Mouse (Mus musculus): ENCODE measurements around the gene Smg1.

The Smg1 gene

GRCm38 (mm10) chr7:118141271-118141670 lies 102.2 kb downstream of the Smg1 start:
- no peak for DNase-seq (ENCODE audit: low spot score)

- DNase-seq (ENCODE audit: low spot score), result no peak
These were observed 108.3 kb downstream of the Smg1 start for GRCm38 (mm10) chr7:118135128-118135527.

- peak; percentile 88 for DNase-seq (ENCODE audit: low spot score)
These were observed 113.9 kb downstream of the Smg1 start, which contains the start of gene Arl6ip1 for GRCm38 (mm10) chr7:118129430-118130041. Gene Arl6ip1, minus strand, starts transcription at chr7:118129662.

GRCm38 (mm10) chr7:118128925-118129429 lies 114.5 kb downstream of the Smg1 start:
- DNase-seq (ENCODE audit: low spot score), result no peak

GRCm38 (mm10) chr7:118126219-118126875 lies 117.1 kb downstream of the Smg1 start:
- DNase-seq (ENCODE audit: low spot score), result no peak

GRCm38 (mm10) chr7:118125736-118126135 lies 117.7 kb downstream of the Smg1 start:
- no peak for DNase-seq (ENCODE audit: low spot score)

GRCm38 (mm10) chr7:118123512-118124411 lies 119.7 kb downstream of the Smg1 start:
- no peak for DNase-seq (ENCODE audit: low spot score)

GRCm38 (mm10) chr7:118122235-118122634 lies 121.2 kb downstream of the Smg1 start:
- DNase-seq (ENCODE audit: low spot score), result no peak

GRCm38 (mm10) chr7:118120654-118121053 lies 122.8 kb downstream of the Smg1 start:
- no peak for DNase-seq (ENCODE audit: low spot score)

- DNase-seq (ENCODE audit: low spot score), result no peak
These were observed 123.5 kb downstream of the Smg1 start for GRCm38 (mm10) chr7:118119946-118120345.

GRCm38 (mm10) chr7:118119142-118119541 lies 124.3 kb downstream of the Smg1 start:
- no peak for DNase-seq (ENCODE audit: low spot score)

GRCm38 (mm10) chr7:118118426-118118825 lies 125.0 kb downstream of the Smg1 start:
- no peak for DNase-seq (ENCODE audit: low spot score)

GRCm38 (mm10) chr7:118117539-118118210 lies 125.8 kb downstream of the Smg1 start:
- no peak for DNase-seq (ENCODE audit: low spot score)

GRCm38 (mm10) chr7:118116787-118117538 lies 126.5 kb downstream of the Smg1 start:
- no peak for DNase-seq (ENCODE audit: low spot score)

- peak; percentile 86 for DNase-seq (ENCODE audit: low spot score)
These were observed 127.4 kb downstream of the Smg1 start, which contains the start of gene Rps15a for GRCm38 (mm10) chr7:118115877-118116568. Gene Rps15a, minus strand, starts transcription at chr7:118116188.

- DNase-seq (ENCODE audit: low spot score), result no peak
These were observed 128.0 kb downstream of the Smg1 start for GRCm38 (mm10) chr7:118115533-118115876.

GRCm38 (mm10) chr7:118113541-118114297 lies 129.8 kb downstream of the Smg1 start:
- no peak for DNase-seq (ENCODE audit: low spot score)

GRCm38 (mm10) chr7:118111128-118111527 lies 132.3 kb downstream of the Smg1 start:
- DNase-seq (ENCODE audit: low spot score), result no peak

GRCm38 (mm10) chr7:118107671-118108070 lies 135.8 kb downstream of the Smg1 start:
- no peak for DNase-seq (ENCODE audit: low spot score)
